Mouse (Mus musculus) heart, postnatal 14 days (tissue): ENCODE data around the gene Lgr4. TPM values are rescaled to one million over a fixed set of nuclear protein-coding genes. Genes with fewer than 3 reads are reported as not detected.

Experiments used
- DNase-seq, 2 experiments: peaks; one replicate each; pipeline ENCODE4 v3.0.0; 2021 to 2022
- intact Hi-C: fragments of 180-260 bp; cut with DNase I; formaldehyde crosslinking; loops from one replicate; pipeline ENCODE4 v1.15.1; 2025
- total RNA-seq, 2 experiments: library from RNA; stranded (reverse); gene quantifications; 2 replicates each; pipeline ENCODE4 v1.2.3; 2021

Gene Lgr4
- total RNA-seq, 2 experiments from 2014 or later: 28.0 to 29.2 TPM

DNA sequence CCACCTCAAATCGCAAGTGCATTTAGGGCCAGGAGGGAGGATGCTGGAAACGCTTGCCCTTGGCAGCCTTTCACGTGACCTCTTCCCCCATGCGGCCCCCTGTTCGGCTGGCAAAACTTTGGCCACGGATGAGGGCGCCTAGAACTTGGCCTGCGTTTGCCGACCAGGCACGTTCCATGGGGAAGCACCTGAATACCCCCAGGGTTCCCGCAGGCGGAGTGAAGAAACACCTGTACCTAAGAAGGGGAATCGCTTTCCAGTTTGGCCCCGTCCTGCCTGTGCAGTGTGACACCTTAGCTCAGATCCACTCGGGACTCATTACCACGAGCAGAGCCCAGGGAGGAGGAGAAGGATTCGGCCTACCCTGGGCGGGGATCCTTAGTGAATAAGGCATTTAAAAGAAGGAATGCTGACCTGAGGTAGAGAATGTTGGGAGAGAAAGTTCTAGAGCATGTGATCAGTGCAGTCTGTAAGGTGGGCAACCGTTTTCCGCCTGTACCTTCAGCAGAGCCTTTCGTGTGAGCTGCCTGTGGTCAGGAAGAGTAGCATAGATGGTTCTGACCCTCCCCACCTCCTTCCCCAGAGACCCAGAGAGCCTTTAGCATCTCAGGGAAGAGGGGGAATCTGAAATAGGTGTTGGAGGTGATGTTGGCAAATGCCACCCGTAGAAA is 1.3 kb downstream of the Lgr4 start:
- peak; percentile 26 to 35 for DNase-seq
- intact Hi-C loops: loop anchor here (2.0 to 5.0 kb wide), 2 partner anchors 39 to 98 kb away; partner anchors contain the start of gene Ccdc34

DNA sequence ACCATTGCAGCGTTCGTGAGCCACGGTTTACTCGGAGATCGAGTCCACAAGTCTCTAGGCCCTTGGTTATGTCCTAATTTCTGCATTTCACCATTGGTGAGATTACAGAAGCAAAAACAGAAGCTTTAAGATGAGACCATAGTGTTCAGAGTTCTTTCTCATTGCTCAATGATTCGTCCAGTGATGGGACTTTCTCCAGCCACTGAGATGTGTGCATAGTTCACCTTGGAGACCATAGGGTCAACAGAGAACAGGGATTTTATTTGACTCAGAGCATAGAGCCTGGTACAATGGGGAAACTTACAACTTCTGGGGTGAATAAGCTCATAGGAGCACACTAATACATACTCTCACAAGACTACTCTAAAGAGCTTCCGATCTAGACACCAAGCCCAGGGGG is 3.0 kb downstream of the Lgr4 start:
- no peak for DNase-seq
- intact Hi-C loops: no loop called here

DNA sequence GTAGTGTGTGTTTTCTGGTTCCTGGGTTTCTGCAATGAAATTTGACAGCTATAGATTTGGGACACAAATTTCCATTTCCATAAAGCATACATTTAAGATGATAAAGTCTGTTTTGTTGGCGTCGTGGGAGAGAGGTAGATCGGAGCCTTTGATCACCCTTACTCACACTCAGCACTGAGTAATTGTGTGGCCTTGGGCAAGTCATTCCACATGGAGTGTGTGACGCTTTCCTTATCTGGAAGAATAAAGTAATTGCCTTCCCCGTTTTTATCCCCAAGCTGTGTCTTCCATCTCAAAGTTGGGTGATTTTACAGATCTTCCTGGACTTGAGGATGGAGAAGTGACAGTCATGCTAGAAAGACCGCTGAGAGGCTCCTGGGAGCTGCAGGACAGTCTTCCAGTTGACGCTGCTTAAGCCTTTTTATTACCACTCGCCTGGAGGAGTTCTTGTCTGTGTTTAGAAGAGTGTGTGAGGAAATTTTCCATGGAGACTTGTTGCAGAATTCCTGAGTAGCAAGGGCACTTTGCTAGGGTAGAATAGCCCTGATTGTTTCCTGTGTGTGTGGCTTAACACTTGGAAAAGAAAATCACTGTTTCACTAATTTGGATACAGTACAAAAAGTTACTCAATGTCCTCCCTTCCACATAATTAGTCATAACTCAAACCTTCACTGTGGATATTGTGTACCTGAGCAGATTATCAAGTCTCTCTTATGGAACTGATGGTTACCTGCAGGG is 4.0 kb downstream of the Lgr4 start:
- no peak for DNase-seq
- intact Hi-C loops: no loop called here

DNA sequence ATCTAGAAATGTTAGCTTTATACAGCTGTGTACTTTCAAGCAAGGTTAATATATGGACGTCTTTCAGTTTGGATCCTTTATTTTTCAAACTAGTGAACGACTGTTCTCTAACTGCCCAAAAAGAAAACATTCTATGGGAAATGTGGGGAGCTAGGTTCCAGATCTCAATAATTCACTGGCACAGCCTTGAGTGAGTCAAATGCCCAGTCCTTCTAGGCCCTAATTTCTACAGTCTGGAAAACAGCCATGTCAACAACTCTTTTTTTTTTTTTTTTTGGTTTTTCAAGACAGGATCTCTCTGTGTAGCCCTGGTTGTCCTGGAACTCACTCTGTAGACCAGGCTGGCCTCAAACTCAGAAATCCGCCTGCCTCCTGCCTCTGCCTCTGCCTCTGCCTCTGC is 4.9 kb downstream of the Lgr4 start:
- intact Hi-C loops: no loop called here

DNA sequence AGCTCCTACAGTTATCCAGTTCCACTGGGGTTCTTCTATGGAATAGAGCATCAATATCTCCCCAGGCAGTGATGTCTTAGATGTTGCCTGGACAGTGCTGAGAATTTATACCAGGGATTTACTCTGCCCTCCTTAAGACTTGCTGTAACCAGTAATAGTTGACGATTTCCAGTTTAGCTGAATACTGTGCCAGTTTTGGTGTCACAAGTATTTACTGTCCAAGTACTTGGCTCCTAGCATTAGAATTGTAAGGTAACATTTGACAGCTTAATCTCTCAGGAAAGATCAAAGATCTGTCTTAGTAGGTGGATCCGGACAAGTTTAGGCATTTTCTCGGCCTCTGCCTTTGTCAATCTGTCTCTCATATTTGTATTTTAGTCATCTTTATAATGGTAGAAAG is 5.6 kb downstream of the Lgr4 start:
- intact Hi-C loops: no loop called here
- no peak for DNase-seq

More for the DNA sequence above, 4.9 kb downstream of the Lgr4 start:
- DNase-seq: no peak

DNA sequence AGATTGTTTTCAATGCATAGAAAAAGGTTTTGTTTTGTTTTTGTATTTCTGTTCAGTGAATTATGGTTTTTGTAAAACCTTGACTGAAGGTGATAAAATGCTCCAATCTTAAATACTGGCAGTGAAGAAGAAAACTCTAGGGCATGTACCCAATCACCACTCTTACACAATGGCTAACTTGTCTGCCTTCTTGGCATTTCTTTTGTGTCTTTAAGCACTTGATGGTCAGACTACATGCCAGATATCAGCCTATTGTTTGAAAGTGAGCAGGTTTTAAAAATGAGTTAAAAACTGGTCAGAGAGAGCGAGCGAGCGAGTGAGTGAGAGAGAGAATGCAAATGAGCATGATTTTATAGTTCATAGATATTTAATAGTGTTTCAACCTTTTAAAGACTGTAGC is 6.5 kb downstream of the Lgr4 start:
- no peak for DNase-seq
- intact Hi-C loops: no loop called here

DNA sequence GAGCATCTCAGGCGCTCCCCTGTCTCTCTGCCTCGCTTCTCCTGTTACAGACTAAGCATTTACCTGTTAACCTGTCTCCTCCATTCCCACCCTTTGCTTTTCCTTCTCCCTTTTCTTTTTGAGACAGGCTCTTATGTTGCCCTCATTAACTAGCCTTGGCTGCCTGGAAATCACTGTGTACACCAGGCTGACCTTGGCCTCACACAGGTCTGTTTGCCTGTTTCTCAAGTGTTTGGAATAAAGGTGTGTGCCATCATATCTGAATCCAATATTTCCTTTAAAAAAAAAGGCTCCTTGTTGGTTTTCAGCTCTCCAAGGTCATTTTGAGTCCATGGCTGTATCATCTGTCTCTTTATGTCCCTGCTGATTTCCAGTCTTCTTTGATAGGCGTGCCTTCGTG is 9.5 kb downstream of the Lgr4 start:
- DNase-seq: no peak
- intact Hi-C loops: no loop called here

DNA sequence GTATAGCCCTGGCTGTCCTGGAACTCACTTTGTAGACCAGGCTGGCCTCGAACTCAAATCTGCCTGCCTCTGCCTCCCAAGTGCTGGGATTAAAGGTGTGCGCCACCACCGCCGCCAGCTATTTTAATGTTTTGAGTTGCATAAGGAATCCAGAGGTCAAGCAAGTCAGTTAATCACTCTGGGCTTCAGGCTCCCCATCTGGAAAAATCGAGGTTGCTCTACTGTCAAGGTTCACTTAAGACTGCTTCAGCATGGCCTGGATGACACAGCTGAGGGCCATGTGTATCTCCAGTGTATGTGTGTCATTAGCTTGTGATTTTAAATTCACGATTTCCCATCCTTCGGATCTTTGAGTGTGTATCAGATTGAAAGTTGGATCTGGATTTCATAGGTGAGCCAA is 10.0 kb downstream of the Lgr4 start:
- no peak for DNase-seq
- intact Hi-C loops: no loop called here

DNA sequence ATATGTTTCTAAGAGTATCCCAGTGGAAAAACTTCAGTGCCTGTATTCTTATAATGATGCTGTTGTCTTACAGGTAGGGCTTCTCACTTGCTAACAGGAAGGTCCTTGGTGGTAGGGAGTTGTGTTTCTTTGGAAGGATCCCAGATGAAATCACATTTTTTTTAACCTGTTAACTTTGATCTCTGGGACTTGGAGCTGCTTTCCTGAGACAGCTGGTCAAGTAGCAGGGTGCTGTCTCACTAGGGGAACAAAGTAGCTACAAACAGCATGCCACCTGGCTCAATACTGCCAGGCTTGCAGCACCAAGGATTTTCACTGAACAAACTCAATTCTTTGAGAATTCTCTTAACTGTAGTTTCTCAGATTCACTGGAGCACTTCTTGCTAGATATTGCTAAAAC is 10.4 kb downstream of the Lgr4 start:
- DNase-seq: no peak
- intact Hi-C loops: no loop called here

DNA sequence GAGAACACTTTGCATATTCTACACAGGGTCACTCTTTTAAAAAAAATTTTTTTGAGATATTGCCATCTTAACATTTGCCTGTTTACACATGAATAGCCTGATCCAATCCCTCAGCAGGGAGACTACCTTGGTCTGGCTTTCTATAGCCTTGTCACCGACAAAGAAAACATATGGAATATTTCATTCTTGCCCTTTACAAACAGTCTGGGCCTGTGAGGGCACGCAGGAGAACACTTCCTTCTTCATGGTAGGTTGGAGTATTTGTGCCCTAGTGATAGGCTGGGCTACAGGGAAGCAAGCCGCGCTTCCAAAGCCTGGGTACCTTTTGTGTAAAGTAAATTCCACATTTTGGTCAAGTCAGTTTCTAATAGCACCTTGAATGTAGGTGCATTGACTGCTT is 11.3 kb downstream of the Lgr4 start:
- no peak for DNase-seq
- intact Hi-C loops: no loop called here

DNA sequence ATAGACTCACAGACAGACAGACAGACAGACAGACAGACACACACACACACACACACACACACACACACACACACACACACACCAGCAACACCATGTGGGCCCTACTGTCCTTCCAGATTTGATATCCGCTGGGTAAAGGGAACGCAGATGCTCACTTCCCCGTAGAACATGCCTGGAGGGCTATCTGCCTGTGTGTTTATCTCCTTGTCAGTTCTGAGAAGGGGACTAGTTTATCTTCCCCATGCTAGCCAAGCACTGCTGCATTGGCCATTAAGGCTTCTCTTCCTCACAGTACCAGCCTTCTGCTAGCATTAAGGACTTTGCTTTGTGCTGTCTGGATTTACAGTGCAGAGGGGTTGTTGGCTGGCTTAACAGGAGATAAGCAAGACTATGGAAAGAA is 11.8 kb downstream of the Lgr4 start:
- intact Hi-C loops: no loop called here

DNA sequence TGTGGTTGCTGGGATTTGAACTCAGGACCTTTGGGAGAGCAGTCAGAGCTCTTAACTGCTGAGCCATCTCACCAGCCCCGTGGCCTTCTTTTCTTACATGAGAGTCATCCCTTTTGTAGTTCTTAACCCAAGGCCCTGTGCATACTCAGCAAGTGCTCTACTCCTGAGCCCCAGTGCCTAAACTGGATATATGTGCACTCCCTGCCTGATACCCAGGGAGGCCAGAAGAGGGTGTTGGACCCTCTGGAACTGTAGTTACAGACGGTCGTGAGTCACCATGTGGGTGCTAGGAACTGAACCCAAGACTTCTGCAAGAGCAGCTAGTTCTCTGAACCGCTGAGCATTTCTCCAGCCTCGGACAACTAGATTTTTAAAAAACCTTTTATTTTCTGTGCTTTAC is 12.9 kb downstream of the Lgr4 start:
- intact Hi-C loops: no loop called here
- DNase-seq: no peak

More for the DNA sequence above, 11.8 kb downstream of the Lgr4 start:
- no peak for DNase-seq

DNA sequence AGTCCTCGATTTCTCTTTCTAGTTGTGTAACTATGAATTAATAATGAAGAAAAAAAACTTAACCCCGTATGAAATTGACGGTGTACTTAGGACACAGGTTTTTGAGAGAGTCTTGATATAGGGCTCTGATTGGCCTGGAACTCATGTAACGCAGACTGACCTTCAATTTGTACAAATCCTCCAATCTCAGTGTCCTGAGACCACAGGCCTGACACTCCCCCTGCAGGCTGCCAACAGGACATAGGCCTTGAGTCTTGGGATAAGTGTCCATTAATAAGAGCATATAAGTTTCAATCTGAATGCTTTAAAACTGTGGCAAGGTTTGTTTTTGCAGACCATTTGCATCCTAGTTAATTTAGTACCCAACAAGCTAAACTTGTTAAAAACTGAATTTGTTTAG is 13.3 kb downstream of the Lgr4 start:
- intact Hi-C loops: no loop called here
- DNase-seq: no peak

DNA sequence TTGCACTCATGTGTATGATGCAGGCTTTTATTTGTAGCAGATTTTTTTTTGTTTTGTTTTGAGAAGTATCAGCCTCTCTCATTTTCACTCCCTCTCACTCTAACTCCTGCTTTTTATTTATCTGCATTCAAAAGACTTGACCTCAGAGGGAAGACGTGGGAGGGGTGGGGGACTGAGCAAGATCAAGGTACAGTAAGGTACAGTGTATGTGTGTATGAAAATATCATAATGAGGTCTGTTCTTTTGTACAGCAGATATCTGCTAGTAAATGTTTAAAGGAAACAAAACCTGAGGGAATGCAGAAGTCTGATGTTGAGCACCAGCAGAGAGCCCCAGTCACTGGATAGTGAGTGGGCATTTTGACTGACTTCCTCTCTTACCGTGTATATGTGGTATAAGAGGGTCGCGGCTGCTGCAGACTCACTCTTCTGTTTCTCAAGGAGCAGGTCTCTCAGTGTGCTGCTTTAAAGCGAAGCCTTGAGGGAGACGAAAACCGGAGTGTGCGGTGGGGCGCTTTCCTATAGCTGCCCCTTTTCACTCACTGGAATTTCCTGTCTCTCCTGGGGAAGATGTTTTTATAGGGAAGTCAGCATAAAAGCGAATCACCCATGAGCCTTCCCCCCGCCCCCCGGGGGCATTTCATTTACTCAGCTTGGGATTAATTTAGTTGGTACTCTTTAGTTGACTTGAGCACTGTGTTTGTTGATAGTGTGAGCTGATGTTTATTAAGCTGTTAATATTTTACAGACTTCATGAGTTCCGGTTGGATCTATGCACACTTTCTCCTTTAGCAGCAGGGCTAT is 14.7 kb downstream of the Lgr4 start:
- intact Hi-C loops: no loop called here
- no peak for DNase-seq

DNA sequence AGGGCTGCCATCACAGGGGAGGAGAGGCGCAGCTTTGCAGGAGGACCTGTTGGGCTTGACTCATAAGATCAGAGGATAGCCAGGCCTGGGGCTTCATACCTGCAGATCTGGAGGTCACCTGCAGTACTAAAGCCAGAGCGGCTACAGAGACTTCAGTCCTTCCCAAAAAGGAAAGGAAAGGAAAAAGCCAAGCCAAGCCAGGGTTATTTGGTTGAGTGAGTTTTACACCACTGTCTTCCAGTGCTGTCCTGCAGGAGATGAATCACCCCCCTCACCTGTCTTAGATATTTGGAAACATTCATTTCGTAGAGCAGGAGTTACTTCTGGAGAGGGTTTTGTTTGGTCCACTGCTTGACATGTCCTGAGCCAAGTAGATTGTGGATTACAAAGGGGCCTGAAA is 15.7 kb downstream of the Lgr4 start:
- no peak for DNase-seq
- intact Hi-C loops: no loop called here

DNA sequence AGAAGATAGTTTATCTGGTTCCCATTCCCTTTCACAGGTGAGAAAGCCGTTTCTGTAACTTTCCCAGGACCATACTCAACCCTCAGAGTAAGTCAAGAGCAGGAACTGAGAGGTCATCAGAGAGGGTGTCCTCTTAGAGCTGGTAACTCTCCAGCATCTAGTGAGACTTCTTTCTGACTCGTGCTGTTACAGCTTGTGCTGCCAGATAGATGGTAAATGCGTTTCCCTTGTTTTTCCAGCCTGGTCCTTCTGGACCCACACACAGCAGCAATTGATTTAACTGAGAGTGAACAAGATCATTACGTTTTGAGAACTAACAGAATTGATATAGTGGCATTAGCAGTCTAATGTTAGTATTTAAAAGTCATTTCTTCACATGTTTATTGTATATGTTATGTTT is 16.6 kb downstream of the Lgr4 start:
- no peak for DNase-seq

DNA sequence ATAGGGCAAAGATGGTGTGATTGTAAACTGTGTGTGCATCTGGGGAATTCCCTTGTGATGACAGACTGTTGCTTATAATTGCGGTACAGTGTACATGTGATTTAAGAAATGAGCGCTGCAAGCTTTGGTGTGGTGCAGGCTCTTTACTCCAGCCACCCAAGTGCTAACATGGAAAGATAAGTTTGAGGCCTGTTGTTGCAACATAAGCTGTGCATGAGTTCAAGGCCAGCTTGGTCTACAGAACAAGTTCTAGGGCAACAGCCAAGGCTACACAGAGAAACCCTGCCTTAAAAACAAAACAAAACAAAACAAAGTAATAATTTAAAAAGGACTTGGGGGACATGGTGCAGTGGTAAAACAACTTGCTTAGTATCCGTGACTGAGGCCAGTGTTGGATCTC is 17.7 kb downstream of the Lgr4 start:
- intact Hi-C loops: no loop called here
- DNase-seq: no peak

More for the DNA sequence above, 16.6 kb downstream of the Lgr4 start:
- intact Hi-C loops: no loop called here

DNA sequence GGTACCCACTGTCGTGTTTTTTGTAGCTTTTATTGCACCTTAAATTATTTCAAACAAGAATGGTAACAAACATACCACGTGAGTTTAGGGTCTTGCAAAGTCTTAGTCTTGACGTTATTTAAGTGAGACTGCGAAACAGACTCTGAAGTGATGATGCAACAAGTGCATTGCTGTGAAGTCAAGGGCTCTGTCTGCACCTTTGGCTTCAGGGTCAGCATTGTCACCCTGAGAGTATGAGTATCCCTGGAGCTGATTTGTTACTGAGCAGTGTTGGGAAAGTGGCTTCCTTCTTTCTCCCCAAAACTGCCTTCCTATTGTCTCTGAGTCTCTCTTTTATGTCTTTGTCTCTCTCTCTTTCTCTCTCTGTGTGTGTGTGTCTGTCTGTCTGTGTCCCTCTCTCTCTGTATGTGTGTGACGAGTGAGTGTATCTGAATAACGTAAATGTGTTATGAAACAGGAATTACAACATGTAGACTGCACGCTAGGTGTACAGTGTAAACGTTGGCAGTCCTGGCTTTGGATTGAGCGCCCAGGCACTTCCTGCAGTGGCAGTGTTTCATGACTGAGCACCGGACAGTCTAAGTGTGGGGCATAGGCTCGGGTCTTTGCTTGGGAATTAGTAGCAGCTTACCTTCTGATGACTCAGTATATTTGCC is 18.4 kb downstream of the Lgr4 start:
- DNase-seq: no peak
- intact Hi-C loops: no loop called here

DNA sequence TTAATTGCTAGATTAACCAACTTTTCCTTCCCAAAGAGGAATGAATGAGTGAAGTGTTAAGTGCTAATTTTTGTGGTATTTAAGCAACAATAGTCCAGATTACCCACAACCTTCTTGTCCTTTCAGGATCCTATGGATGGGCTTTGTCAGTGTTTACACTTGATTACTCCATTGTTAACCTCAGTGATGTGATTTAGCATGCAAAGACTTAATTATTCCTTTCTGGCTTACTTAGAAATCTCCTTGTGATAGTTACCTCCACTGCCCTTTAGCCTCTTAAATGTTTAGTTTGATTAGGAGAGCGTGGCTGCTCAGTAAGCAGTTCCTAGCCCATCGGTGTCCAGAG is 18.9 kb downstream of the Lgr4 start:
- no peak for DNase-seq
- intact Hi-C loops: no loop called here

DNA sequence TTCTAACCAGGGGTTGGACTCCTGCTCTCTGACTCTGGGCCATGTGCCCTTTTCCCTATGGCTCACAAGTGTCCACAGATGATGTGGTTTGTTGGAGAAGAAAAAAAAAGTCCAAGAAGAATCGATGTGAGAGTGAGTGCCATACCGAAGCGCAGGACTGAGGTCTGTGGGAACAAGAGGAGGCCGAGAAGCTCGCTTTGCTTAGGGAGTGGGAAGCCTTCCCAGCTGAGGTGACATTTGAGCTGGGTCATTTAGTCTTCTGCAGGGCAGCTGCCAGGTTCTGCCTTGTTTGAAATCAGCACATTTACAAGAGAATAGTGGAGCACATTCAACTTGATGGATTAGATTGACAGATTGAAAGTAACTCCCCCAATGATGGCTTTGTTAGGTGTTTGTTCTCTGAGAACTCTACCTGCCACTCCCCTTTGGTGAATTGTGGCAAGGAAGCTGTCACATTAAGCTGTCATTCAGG is 24.6 kb downstream of the Lgr4 start:
- intact Hi-C loops: no loop called here
- no peak for DNase-seq
